Mouse (Mus musculus) ES-Bruce4 (cell line): ENCODE results near the gene Fpgs. TPM values are rescaled to one million over a fixed set of nuclear protein-coding genes. Genes with fewer than 3 reads are reported as not detected.

Source experiments
- H3K27ac ChIP-seq: 2 replicates; pipeline ENCODE4 v1.5.1; 2012; ENCODE audit warnings: low read length, inconsistent platforms; ENCODE audit not compliant: insufficient read depth
- H3K27me3 ChIP-seq: 2 replicates; pipeline ENCODE4 v1.6.1; 2012; ENCODE audit warnings: mild to moderate bottlenecking, low read length, inconsistent platforms; ENCODE audit not compliant: control insufficient read depth, poor library complexity, insufficient read depth, severe bottlenecking
- H3K36me3 ChIP-seq: 2 replicates; pipeline ENCODE4 v1.6.1; 2012; ENCODE audit warnings: inconsistent platforms, mild to moderate bottlenecking, low read length, moderate library complexity; ENCODE audit not compliant: control insufficient read depth, poor library complexity, insufficient read depth, severe bottlenecking
- H3K4me1 ChIP-seq: one replicate; pipeline ENCODE4 v1.8.1; 2011; ENCODE audit warnings: low read length; ENCODE audit not compliant: control insufficient read depth, insufficient read depth
- H3K4me3 ChIP-seq: 2 replicates; pipeline ENCODE4 v1.5.1; 2011; ENCODE audit warnings: low read depth, mild to moderate bottlenecking, low read length
- H3K9ac ChIP-seq: 2 replicates; pipeline ENCODE4 v1.6.1; 2012; ENCODE audit warnings: low read depth, mild to moderate bottlenecking, inconsistent platforms; ENCODE audit not compliant: poor library complexity, severe bottlenecking
- H3K9me3 ChIP-seq: replicated peaks from 2 replicates; pipeline ENCODE4 v1.6.1; 2012; ENCODE audit warnings: mild to moderate bottlenecking, low read length, inconsistent platforms; ENCODE audit not compliant: control insufficient read depth, poor library complexity, insufficient read depth, severe bottlenecking
- CTCF ChIP-seq: IDR thresholded peaks from one replicate; pipeline ENCODE4 v1.8.1; 2011; ENCODE audit warnings: low read depth, low read length
- EP300 ChIP-seq: IDR thresholded peaks from 2 replicates; pipeline ENCODE4 v1.6.1; 2011; ENCODE audit warnings: low read depth, low read length; ENCODE audit not compliant: insufficient read depth
- POLR2A ChIP-seq: IDR thresholded peaks from one replicate; pipeline ENCODE4 v1.8.1; 2011; ENCODE audit warnings: low read length; ENCODE audit not compliant: insufficient read depth
- polyA plus RNA-seq: library from polyadenylated mRNA; stranded (reverse); fragments of >200 nt; gene quantifications from 2 replicates; pipeline ENCODE4 v1.2.4, GENCODE M21; 2011; ENCODE audit warnings: low read depth; ENCODE audit not compliant: missing spikeins, insufficient read depth, insufficient read length

Gene Fpgs
- polyA plus RNA-seq, 1 experiment = 45.7 TPM

- no peak overlapping the region for H3K27ac ChIP-seq
- no peaks in the 10 kb centered on the region for H3K9me3 ChIP-seq
- H3K27me3 ChIP-seq = no peaks in the 10 kb centered on the region
- TF ChIP-seq EP300 = no peak
- TF ChIP-seq CTCF = no peak
- no peak for TF ChIP-seq POLR2A
- no peak overlapping the region for H3K9ac ChIP-seq
- peaks cover 8% of the 10 kb centered on the region for H3K4me1 ChIP-seq
- no peaks in the 10 kb centered on the region for H3K36me3 ChIP-seq
- no peak overlapping the region for H3K4me3 ChIP-seq
Observed at GRCm38 (mm10) chr2:32644799-32645475, 59.0 kb downstream of the Fpgs start.

- H3K27me3 ChIP-seq = no peaks in the 10 kb centered on the region
- TF ChIP-seq POLR2A = no peak
- H3K27ac ChIP-seq = no peak overlapping the region
Observed at GRCm38 (mm10) chr2:32644083-32644482, 59.9 kb downstream of the Fpgs start.

DNA sequence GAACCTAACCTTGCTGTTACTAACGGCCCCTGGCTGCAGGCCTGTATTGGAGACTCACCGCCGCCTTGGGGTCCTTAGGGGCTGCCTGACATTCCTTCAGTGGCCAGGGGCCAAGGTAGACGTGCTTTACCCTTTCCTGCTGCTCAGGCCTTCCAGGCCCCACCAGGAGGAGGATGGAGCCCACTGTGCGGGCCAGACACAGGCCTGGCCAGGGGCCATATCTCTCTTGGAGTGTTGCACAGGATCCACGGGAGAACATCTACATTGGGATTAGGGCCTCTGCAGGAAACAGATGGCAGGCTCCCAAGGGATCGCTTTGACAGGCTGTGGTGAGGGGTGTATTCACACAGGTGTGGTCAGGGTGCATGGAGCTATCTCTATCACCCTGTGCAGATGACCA, 61.1 kb downstream of the Fpgs start:
- no peaks in the 10 kb centered on the region for H3K9me3 ChIP-seq
- H3K9ac ChIP-seq = no peak overlapping the region
- no peak for TF ChIP-seq EP300
- no peak for TF ChIP-seq CTCF
- TF ChIP-seq POLR2A = no peak
- no peaks in the 10 kb centered on the region for H3K36me3 ChIP-seq
- no peaks in the 10 kb centered on the region for H3K27me3 ChIP-seq
- no peak overlapping the region for H3K4me3 ChIP-seq
- no peak overlapping the region for H3K27ac ChIP-seq
- peaks cover 8% of the 10 kb centered on the region for H3K4me1 ChIP-seq

More at GRCm38 (mm10) chr2:32644083-32644482, 59.9 kb downstream of the Fpgs start:
- H3K9ac ChIP-seq = no peak overlapping the region
- H3K36me3 ChIP-seq = no peaks in the 10 kb centered on the region
- H3K4me1 ChIP-seq = peaks cover 8% of the 10 kb centered on the region
- H3K9me3 ChIP-seq = no peaks in the 10 kb centered on the region
- no peak overlapping the region for H3K4me3 ChIP-seq

GRCm38 (mm10) chr2:32641810-32642209, 62.1 kb downstream of the Fpgs start:
- H3K9me3 ChIP-seq = no peaks in the 10 kb centered on the region
- H3K36me3 ChIP-seq = no peaks in the 10 kb centered on the region
- no peaks in the 10 kb centered on the region for H3K27me3 ChIP-seq
- no peak overlapping the region for H3K4me3 ChIP-seq
- no peak overlapping the region for H3K9ac ChIP-seq
- no peak overlapping the region for H3K27ac ChIP-seq
- peaks cover 6% of the 10 kb centered on the region for H3K4me1 ChIP-seq
- TF ChIP-seq POLR2A (no peak), CTCF (no peak), EP300 (no peak)

DNA sequence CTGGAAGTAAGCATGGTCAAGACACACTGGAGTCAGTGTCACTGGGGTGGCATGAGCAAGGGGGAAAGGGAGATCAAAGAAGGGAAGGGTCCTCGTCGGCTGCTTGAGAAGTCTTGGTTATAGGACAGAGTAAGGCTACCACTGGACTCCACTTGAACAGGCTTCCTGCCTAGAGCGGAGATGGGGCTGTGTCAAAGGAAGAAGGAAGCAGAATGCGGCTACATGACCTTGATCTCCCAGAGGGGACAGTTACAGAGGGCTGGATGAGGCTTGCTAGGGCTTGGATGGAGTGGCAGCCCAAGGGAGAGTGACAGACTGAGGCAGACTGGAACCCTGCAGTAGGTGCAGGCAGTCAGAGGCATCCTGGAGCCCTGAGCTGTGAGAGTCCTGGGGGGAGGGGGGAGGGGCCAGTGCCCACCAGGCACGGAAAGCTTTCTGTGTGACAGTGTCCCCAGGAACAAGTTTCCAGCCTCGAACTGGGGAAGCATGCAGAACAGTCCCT, 63.3 kb downstream of the Fpgs start:
- H3K9ac ChIP-seq = no peak overlapping the region
- no peaks in the 10 kb centered on the region for H3K27me3 ChIP-seq
- no peak overlapping the region for H3K4me3 ChIP-seq
- TF ChIP-seq CTCF = no peak
- TF ChIP-seq POLR2A = no peak
- H3K9me3 ChIP-seq = no peaks in the 10 kb centered on the region
- no peak overlapping the region for H3K27ac ChIP-seq
- peaks cover 2% of the 10 kb centered on the region for H3K4me1 ChIP-seq
- H3K36me3 ChIP-seq = no peaks in the 10 kb centered on the region

DNA sequence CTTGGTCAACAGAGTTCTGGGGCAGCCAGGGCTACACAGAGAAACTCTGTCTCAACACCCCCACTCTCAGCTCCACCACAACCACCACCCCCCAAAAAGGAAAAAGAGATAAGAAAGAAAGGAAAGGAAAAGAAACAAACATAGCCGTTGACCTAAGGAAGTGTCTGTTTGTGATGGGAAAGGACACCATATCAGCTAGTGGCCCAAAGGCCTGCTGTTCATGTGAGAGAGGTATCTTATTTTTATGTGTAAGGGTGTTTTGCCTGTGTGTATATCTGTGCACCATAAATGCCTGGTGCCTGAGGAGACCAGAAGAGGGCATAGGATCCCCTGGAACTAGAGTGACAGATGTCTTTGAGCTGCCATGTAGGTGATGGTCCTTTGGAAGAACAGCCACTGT, 64.3 kb downstream of the Fpgs start:
- no peaks in the 10 kb centered on the region for H3K4me1 ChIP-seq
- TF ChIP-seq POLR2A (no peak), CTCF (no peak), EP300 (no peak)

More for the DNA sequence above, 64.3 kb downstream of the Fpgs start:
- Histone ChIP-seq H3K36me3 (0 out of 2 replicates have a peak, but pooled peaks cover 1% of the 10 kb centered on the region), H3K9ac (no peak overlapping the region), H3K4me3 (no peak overlapping the region), H3K27ac (no peak overlapping the region), H3K27me3 (no peaks in the 10 kb centered on the region), H3K9me3 (no peaks in the 10 kb centered on the region)
